18 mouse cellular contexts compared by ENCODE assay signal in the genomic region with DNA sequence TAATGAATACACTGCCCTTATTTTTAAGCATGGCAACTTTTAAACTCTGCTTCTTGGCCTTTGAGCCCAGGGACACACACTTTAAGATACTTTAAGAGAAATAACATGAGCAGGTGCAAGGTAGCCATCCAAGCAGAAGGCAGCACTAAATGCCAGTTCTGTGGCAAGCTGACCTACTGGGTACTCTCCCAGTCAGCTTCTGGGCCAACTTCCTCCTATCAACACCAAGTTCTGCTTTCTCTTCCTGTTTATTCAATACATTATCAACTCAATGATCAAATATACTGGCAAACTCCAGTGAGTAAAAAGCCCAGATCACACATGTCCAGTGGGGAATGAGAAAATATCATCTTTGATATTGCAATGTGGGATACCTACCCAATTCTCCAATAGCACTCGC. TPM values are rescaled to one million over a fixed set of nuclear protein-coding genes. Genes with fewer than 3 reads are reported as not detected.
A peak's percentile ranks its signal among the peaks of the same experiment; 100 is the strongest.
DNase-seq lines count a peak whose midpoint lies in the region; ATAC-seq lines count a peak whose summit lies in the region.
"Had no signal": no experiment of that assay in that cellular context is flagged by ENCODE, and none has a peak within 500 bp of the region (broad histone marks: within the 10 kb centered on the region; RNA-seq: fewer than 3 reads in every experiment).

No protein-coding gene starts in this region.

- intact Hi-C loops in left cerebral cortex, postnatal 10 days (cut with DNase I): loop anchor here (5.0 to 10.0 kb wide), 2 partner anchors 304 to 947 kb away; no protein-coding TSS in a partner anchor

- peak; percentile 82 for ATAC-seq in megakaryocyte, adult 5-6 weeks (ENCODE audit: poor library complexity, severe bottlenecking)
- ATAC-seq: activated CD4-positive, CD25-positive, alpha-beta regulatory T cell, adult 4 months; forebrain, embryonic 14.5 days had no signal

- peak; percentile 73 for DNase-seq in heart, adult 11 months
- DNase-seq in heart, adult 18-20 months: no peak
- peak; percentile 61 to 66 for DNase-seq in spleen, postnatal 36 days (ENCODE audit: low spot score in 2 of 2)
- no peak for DNase-seq in spleen, adult 12 weeks (ENCODE audit: low spot score)
- DNase-seq in urinary bladder, postnatal 14 days (ENCODE audit: low spot score): no peak
- DNase-seq in left cerebral cortex, postnatal 10 days (ENCODE audit: extremely low spot score in 1 of 2, low spot score in 2 of 2): no peak
- DNase-seq in retina, postnatal 1 day: no peak
- DNase-seq: adrenal gland, postnatal 10 days; cerebellum, adult 2 months; cerebellum, postnatal 36 days; gastrocnemius, postnatal 14 days; kidney, adult 2 months; liver, embryonic 13.5 days; lung, embryonic 14.5 days; right cerebral cortex, postnatal 25 days had no signal

RNA-seq across cellular contexts. Expression of a gene that starts 7.0 kb away (rescaled TPM):
- total RNA-seq in heart, adult 18-20 months (2021): 10 to 100 TPM; 10.5 to 11.4 TPM
- 25.5 and 26.4 TPM in 2 replicates for total RNA-seq in megakaryocyte, adult 5-6 weeks (2015)
- total RNA-seq in megakaryocyte, adult 5-6 weeks (2017): 38.9 and 50.1 TPM in 2 replicates
- 10 to 100 TPM; 10.7 to 10.8 TPM for total RNA-seq in left cerebral cortex, postnatal 10 days (2021)

Comparison
In these comparisons a context has a peak if more than half of its experiments do, and no peak if none do; other contexts are left out.
1. DNase-seq: peak in heart, adult 11 months (single experiment) and spleen, postnatal 36 days (2 of 2); none in heart, adult 18-20 months (0 of 2), spleen, adult 12 weeks (single experiment), urinary bladder, postnatal 14 days (single experiment), left cerebral cortex, postnatal 10 days (0 of 2) and retina, postnatal 1 day (single experiment).